Mouse (Mus musculus) forebrain, embryonic 15.5 days (tissue): ENCODE measurements around the gene Dram2. TPM values are rescaled to one million over a fixed set of nuclear protein-coding genes. Genes with fewer than 3 reads are reported as not detected.
A peak's percentile ranks its signal among the peaks of the same experiment; 100 is the strongest.

ENCODE experiments used
- ATAC-seq: fragments of 200-750 bp; cut with Nextera tagmentation; replicated peaks from 2 replicates; pipeline ENCODE4 v1.8.0; 2017; ENCODE audit warnings: mild to moderate bottlenecking, moderate TSS enrichment, moderate library complexity
- H3K27ac ChIP-seq: fragments of 300-500 bp; sonication (generic); replicated peaks from 2 replicates; pipeline ENCODE4 v1.5.1; 2015; ENCODE audit warnings: mild to moderate bottlenecking, inconsistent platforms
- H3K27me3 ChIP-seq: fragments of 300-500 bp; sonication (generic); 2 replicates; pipeline ENCODE4 v1.6.1; 2015; ENCODE audit warnings: inconsistent platforms
- H3K36me3 ChIP-seq: fragments of 300-500 bp; sonication (generic); 2 replicates; pipeline ENCODE4 v1.6.1; 2015; ENCODE audit warnings: mild to moderate bottlenecking, inconsistent platforms
- H3K4me1 ChIP-seq: fragments of 300-500 bp; sonication (generic); 2 replicates; pipeline ENCODE4 v1.6.1; 2015; ENCODE audit warnings: inconsistent platforms
- H3K4me2 ChIP-seq: fragments of 300-500 bp; sonication (generic); replicated peaks from 2 replicates; pipeline ENCODE4 v1.6.1; 2015; ENCODE audit warnings: mild to moderate bottlenecking, inconsistent platforms
- H3K4me3 ChIP-seq: fragments of 300-500 bp; sonication (generic); 2 replicates; pipeline ENCODE4 v1.5.1; 2015; ENCODE audit warnings: mild to moderate bottlenecking, inconsistent platforms
- H3K9ac ChIP-seq: fragments of 300-500 bp; sonication (generic); replicated peaks from 2 replicates; pipeline ENCODE4 v1.6.1; 2015; ENCODE audit warnings: mild to moderate bottlenecking, inconsistent platforms
- H3K9me3 ChIP-seq: fragments of 300-500 bp; sonication (generic); 2 replicates; pipeline ENCODE4 v1.6.1; 2016; ENCODE audit warnings: inconsistent platforms
- WGBS: fragments of 180-500 bp; shearing (Covaris S2); methylation state at CpG from one replicate; pipeline ENCODE4 v1.1.7; 2015; ENCODE audit warnings: mixed read lengths; 5-methylcytosine and 5-hydroxymethylcytosine counted together
- polyA plus RNA-seq: library from polyadenylated mRNA; unstranded; fragments of >200 nt; fragmentation: Nextera tagmentation; extraction: Ambion mirVana; gene quantifications from 2 replicates; pipeline ENCODE4 v1.2.1, GENCODE M21; 2015

Dram2 gene
- 51.6 and 55.6 TPM in 2 replicates for polyA plus RNA-seq

DNA sequence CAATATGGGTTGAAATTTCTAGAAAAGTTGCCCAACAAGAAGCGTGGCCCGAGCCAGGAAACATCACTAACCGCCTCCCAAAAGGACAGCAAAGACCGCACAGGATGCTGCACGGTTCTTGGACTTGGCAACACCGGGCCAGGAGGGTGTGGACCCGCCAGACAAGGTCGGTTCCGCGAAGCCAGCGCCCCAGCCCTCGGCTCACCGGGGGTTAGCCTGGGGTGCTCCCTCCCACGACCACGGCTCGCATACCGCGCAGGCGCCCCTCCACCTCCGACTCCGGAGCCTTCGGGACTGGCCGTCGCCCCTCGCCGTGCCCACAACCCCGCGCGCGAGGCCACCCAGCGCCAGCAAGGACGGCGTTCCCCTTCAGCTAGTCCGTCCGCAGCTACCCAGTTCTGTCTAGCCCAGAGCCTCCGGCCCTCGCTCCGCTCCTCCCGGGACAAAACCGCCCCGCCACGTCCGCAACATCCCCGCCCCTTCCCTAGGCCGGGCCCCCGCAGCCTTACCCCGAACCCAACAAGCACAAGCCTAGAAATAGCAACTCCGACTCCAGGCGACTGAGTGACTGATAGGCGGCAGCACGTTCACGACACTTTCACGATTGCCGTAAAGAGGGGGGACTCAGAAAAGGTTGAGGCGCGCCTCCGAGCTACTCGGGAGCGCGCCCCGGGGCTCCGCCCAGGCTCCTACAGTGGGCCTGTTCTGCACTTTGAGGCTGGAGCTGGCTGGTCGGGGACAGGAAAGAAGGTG, at the start of gene Dram2, which contains the start of gene Cept1:
Gene Dram2 (plus strand): TSS at position 628 of the 753 bp plus-strand sequence.
Gene Cept1 (minus strand): TSS at position 632 of the 753 bp plus-strand sequence.
- H3K9me3 ChIP-seq, result no peaks in the 10 kb centered on the region
- H3K4me3 ChIP-seq, result peak within 1 kb of the TSS; percentile 88
- H3K9ac ChIP-seq, result peak within 1 kb of the TSS; percentile 89
- H3K36me3 ChIP-seq, result no peaks in the 10 kb centered on the region
- H3K4me1 ChIP-seq, result peaks cover 27% of the 10 kb centered on the region
- under 1% methylated on average over 62 of the region's 63 CpGs for WGBS
- H3K27ac ChIP-seq, result peak within 1 kb of the TSS; percentile 92
- no peaks in the 10 kb centered on the region for H3K27me3 ChIP-seq
- ATAC-seq, result peak; percentile 98
- peak within 1 kb of the TSS; percentile 66 for H3K4me2 ChIP-seq

DNA sequence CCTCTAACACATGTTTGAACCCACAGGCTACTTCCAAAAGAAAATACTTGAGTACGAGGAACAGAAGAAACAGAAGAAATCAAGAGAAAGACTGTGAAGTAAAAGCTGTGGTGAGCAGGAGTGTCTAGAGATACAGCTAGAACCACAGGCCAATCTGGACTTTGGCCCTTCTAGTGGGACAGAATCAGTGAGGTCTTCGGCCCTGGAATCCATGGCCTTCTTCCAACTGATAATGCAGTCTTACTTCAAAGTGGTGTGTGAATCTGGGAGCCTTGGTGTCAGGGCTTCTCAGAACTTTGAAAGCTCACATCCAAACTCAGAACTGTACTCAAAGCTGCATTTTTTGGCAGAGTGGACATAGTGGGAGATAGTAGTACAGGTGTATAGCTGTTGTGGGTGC, 47.1 kb upstream of the Dram2 start:
- peaks cover 29% of the 10 kb centered on the region; the same call in 1 of the 2 replicates for H3K36me3 ChIP-seq
- no peak overlapping the region for H3K4me3 ChIP-seq
- no peaks in the 10 kb centered on the region for H3K27me3 ChIP-seq
- WGBS, result 95% methylated on average over 2 of the region's 2 CpGs
- no peak for ATAC-seq
- H3K9ac ChIP-seq, result no peak overlapping the region
- H3K27ac ChIP-seq, result no peak overlapping the region
- no peaks in the 10 kb centered on the region for H3K4me1 ChIP-seq
- H3K9me3 ChIP-seq, result no peaks in the 10 kb centered on the region
- no peak overlapping the region for H3K4me2 ChIP-seq

DNA sequence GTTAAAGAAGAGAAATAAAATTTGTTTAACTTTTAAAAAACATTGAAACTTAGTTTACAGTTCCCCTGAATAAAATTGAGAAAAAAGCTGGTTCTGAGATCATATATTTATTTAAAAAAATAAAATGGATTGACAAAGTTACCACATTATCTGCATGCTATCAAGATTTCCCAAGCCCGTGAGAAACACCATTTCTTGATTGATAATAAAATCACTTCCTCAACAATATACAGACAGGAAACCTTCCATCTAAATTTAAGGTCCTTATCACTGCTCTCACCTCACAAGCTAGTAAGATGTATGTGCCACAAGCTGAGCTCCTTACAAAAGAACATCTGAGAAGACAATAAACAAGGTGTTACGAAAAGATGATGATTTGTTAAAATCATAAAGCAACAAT, 44.7 kb upstream of the Dram2 start:
- WGBS, result 98% methylated on average over 2 of the region's 2 CpGs
- Histone ChIP-seq H3K9ac (no peak overlapping the region), H3K9me3 (no peaks in the 10 kb centered on the region), H3K4me3 (no peak overlapping the region), H3K36me3 (peaks cover 29% of the 10 kb centered on the region; the same call in 1 of the 2 replicates), H3K27ac (no peak overlapping the region), H3K4me1 (no peaks in the 10 kb centered on the region), H3K27me3 (no peaks in the 10 kb centered on the region), H3K4me2 (no peak overlapping the region)
- ATAC-seq, result no peak

DNA sequence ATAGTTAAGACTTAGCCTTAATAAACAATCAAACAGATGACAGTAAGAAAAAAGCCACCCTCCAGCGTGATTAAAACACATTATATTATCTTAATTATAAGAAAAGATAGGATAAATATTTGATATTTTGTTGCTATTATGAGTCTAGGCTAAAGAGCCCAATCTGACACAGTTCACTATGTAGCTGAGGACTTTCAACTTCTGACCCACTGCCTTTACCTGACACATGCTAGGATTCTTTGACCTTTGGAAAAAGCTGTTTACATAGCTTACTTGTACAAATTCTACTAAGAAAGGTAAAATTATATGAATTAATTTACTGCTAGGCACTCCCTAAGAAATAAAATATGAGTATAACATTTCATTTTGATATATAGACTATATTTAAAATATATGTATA, 36.9 kb upstream of the Dram2 start:
- Histone ChIP-seq H3K27ac (no peak overlapping the region), H3K4me1 (no peaks in the 10 kb centered on the region), H3K27me3 (no peaks in the 10 kb centered on the region), H3K36me3 (no peaks in the 10 kb centered on the region), H3K4me2 (no peak overlapping the region), H3K4me3 (no peak overlapping the region), H3K9me3 (no peaks in the 10 kb centered on the region), H3K9ac (no peak overlapping the region)
- 81% methylated on average over 1 of the region's 1 CpGs for WGBS
- ATAC-seq, result no peak

- Histone ChIP-seq H3K27ac (no peak overlapping the region), H3K4me3 (no peak overlapping the region), H3K9ac (no peak overlapping the region), H3K4me1 (no peaks in the 10 kb centered on the region), H3K4me2 (no peak overlapping the region), H3K27me3 (no peaks in the 10 kb centered on the region), H3K9me3 (no peaks in the 10 kb centered on the region), H3K36me3 (no peaks in the 10 kb centered on the region)
- 88% methylated on average over 6 of the region's 6 CpGs for WGBS
- ATAC-seq, result no peak
Measured at GRCm38 (mm10) chr3:106515016-106515415, 32.6 kb upstream of the Dram2 start.

DNA sequence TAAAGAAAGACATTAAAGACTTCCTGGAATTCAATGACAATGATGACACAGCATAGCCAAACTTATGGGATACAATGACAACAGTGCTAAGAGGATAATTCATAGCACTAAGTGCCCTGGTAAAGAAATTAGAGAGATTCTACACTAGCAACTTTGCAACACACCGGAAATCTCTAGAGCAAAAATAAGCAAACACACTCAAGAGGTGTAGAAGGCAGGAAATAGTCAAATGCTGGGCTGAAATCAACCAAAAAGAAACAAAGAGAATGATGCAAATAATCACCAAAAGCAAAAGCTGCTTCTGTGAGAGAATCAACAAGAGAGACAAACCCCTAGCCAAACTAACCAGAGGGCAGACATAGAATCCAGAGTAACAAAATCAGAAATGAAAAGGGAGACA, 24.9 kb upstream of the Dram2 start:
- H3K4me1 ChIP-seq, result no peaks in the 10 kb centered on the region
- no peak for ATAC-seq
- no peak overlapping the region for H3K27ac ChIP-seq
- H3K9ac ChIP-seq, result no peak overlapping the region
- H3K9me3 ChIP-seq, result no peaks in the 10 kb centered on the region
- no peaks in the 10 kb centered on the region for H3K36me3 ChIP-seq
- H3K4me2 ChIP-seq, result no peak overlapping the region
- no peak overlapping the region for H3K4me3 ChIP-seq
- no peaks in the 10 kb centered on the region for H3K27me3 ChIP-seq
- WGBS, result 95% methylated on average over 1 of the region's 1 CpGs

- Histone ChIP-seq H3K9ac (no peak overlapping the region), H3K4me1 (no peaks in the 10 kb centered on the region), H3K4me2 (no peak overlapping the region), H3K4me3 (no peak overlapping the region), H3K27ac (no peak overlapping the region), H3K9me3 (no peaks in the 10 kb centered on the region), H3K36me3 (peaks cover under 1% of the 10 kb centered on the region; the same call in 1 of the 2 replicates), H3K27me3 (no peaks in the 10 kb centered on the region)
- WGBS, result 85% methylated on average over 2 of the region's 2 CpGs
- no peak for ATAC-seq
Measured at GRCm38 (mm10) chr3:106526411-106526810, 21.2 kb upstream of the Dram2 start.

- H3K9me3 ChIP-seq, result no peaks in the 10 kb centered on the region
- no peak overlapping the region for H3K4me2 ChIP-seq
- H3K4me3 ChIP-seq, result no peak overlapping the region
- 99% methylated on average over 2 of the region's 2 CpGs for WGBS
- no peaks in the 10 kb centered on the region for H3K27me3 ChIP-seq
- no peak overlapping the region for H3K9ac ChIP-seq
- H3K27ac ChIP-seq, result no peak overlapping the region
- no peaks in the 10 kb centered on the region for H3K4me1 ChIP-seq
- ATAC-seq, result no peak
- peaks cover 3% of the 10 kb centered on the region; the same call in 1 of the 2 replicates for H3K36me3 ChIP-seq
Measured at GRCm38 (mm10) chr3:106528032-106528431, 19.6 kb upstream of the Dram2 start.

DNA sequence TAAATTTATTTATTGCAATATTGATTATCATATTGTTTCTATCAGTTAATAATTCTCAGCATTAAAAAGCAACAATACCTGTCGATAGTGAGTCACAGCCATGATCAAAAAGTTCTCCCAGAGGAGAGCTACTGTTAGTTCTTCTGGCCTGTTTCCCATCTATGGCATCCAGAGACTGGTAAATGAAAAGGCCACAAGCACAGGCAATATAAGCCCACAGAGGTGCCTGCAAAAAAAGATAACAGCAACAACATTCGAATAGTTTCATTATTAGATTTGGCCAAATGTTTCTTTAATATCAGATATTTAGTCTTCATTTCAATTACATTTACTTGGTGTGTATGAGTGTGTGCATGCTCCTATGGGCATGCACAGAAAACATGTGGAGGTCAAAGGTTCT, 14.3 kb upstream of the Dram2 start:
- Histone ChIP-seq H3K9me3 (no peaks in the 10 kb centered on the region), H3K27me3 (no peaks in the 10 kb centered on the region), H3K4me3 (no peak overlapping the region), H3K4me1 (no peaks in the 10 kb centered on the region), H3K4me2 (no peak overlapping the region), H3K9ac (no peak overlapping the region), H3K36me3 (peaks cover 19% of the 10 kb centered on the region), H3K27ac (no peak overlapping the region)
- 92% methylated on average over 2 of the region's 2 CpGs for WGBS
- ATAC-seq, result no peak

DNA sequence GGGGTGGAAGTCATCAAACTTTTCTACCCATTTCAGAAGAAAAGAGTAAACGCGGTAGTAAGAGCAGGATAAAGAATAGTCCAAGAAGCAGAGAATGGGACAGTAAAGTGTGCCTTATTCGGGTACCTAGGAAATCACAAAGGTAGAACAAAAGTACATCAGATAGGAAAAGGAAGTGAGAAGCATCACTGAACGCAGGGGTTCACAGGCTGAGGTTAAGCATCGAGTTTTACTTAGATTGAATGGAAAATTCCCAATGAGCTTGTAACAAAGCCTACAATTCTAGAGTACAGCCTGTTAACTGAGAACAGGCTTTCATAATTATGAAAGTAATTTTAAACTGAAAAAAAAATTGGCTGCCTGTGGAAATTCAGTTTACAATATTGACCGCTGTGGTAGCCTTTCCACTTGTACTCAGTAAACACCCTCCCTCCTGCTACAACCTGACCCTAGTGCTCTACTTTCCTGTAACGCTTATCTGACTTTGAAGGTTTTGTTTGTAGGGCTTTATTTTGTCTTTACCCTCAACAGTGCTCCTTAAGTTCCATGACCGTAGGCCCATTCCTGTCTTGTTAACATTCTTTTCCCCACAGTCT, 2.8 kb upstream of the Dram2 start:
- 94% methylated on average over 8 of the region's 8 CpGs for WGBS
- H3K4me2 ChIP-seq, result no peak overlapping the region
- no peak overlapping the region for H3K9ac ChIP-seq
- no peaks in the 10 kb centered on the region for H3K9me3 ChIP-seq
- H3K4me1 ChIP-seq, result peaks cover 22% of the 10 kb centered on the region
- ATAC-seq, result no peak
- H3K4me3 ChIP-seq, result no peak overlapping the region
- no peak overlapping the region for H3K27ac ChIP-seq
- no peaks in the 10 kb centered on the region for H3K36me3 ChIP-seq
- H3K27me3 ChIP-seq, result no peaks in the 10 kb centered on the region

GRCm38 (mm10) chr3:106547924-106548539, 434 bp downstream of the Dram2 start:
- Histone ChIP-seq H3K9ac (peak overlapping the region; percentile 89), H3K27ac (peak overlapping the region; percentile 92), H3K27me3 (no peaks in the 10 kb centered on the region), H3K4me3 (peak overlapping the region; percentile 88), H3K36me3 (no peaks in the 10 kb centered on the region), H3K9me3 (no peaks in the 10 kb centered on the region), H3K4me1 (peaks cover 27% of the 10 kb centered on the region), H3K4me2 (peak overlapping the region; percentile 66)
- ATAC-seq, result no peak; the same call in none of the 2 replicates
- WGBS, result under 1% methylated on average over 27 of the region's 27 CpGs

- Histone ChIP-seq H3K4me2 (peak overlapping the region; percentile 66), H3K9ac (0 out of 2 replicates have a peak overlapping the region, but pooled peaks have one; percentile 15), H3K9me3 (no peaks in the 10 kb centered on the region), H3K27me3 (no peaks in the 10 kb centered on the region), H3K36me3 (peaks cover 7% of the 10 kb centered on the region; the same call in 1 of the 2 replicates), H3K27ac (no peak overlapping the region), H3K4me1 (peaks cover 27% of the 10 kb centered on the region), H3K4me3 (no peak overlapping the region)
- WGBS, result 52% methylated on average over 3 of the region's 3 CpGs
- no peak for ATAC-seq
Measured at GRCm38 (mm10) chr3:106548971-106549370, 1.4 kb downstream of the Dram2 start.
